Mouse (Mus musculus): Measurements from ENCODE around the gene Mtch2. TPM values are rescaled to one million over a fixed set of nuclear protein-coding genes. Genes with fewer than 3 reads are reported as not detected.
"Not testable (repeated sequence)": the region's sequence is repeated elsewhere in the genome, so short reads cannot be mapped to it uniquely, and the experiment has no call there.

Mtch2 gene
- polyA plus RNA-seq, 1 experiment from 2014 or later, result 207 TPM

DNA sequence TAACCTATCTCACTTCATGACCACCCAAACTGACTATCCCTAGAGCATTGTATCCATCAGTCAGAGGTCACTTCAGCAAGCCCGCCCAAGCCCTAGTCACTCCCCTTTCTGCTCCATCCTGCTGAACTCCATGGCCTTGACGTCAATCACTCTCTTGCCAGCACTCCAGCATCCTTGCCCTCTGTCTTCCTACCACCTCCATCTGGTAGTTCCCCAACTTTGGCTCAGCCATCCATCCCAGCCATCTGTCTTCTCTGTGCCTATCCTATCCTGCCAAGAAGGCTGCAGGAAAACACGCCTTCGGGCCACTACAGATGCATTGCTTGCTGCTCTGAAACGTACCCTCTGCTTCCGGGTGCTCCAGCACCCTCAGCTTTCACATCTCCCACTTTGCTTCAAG lies 23.2 kb upstream of the Mtch2 start:
- no peak overlapping the region for H3K27ac ChIP-seq (replicated peaks; ENCODE audit: low read depth, low read length)
- no peak overlapping the region for H3K4me2 ChIP-seq (ENCODE audit: low read depth, low read length)
- H3K36me3 ChIP-seq (ENCODE audit: control insufficient read depth, insufficient read depth, low read length), result no peaks in the 10 kb centered on the region
- no peaks in the 10 kb centered on the region for H3K9me3 ChIP-seq (ENCODE audit: control insufficient read depth, low read length)
- no peaks in the 10 kb centered on the region for H3K4me1 ChIP-seq (ENCODE audit: control insufficient read depth, insufficient read depth, low read length)
- H3K9ac ChIP-seq (ENCODE audit: low read depth, low read length), result no peak overlapping the region
- no peaks in the 10 kb centered on the region for H3K27me3 ChIP-seq (replicated peaks; ENCODE audit: control insufficient read depth, insufficient read depth, low read length)
- 80% methylated on average over 6 of the region's 6 CpGs for WGBS
- H3K4me3 ChIP-seq (ENCODE audit: low read depth, low read length), result no peak overlapping the region
- no peak for DNase-seq (ENCODE audit: low spot score)
- ATAC-seq (ENCODE audit: low read depth), result no peak

DNA sequence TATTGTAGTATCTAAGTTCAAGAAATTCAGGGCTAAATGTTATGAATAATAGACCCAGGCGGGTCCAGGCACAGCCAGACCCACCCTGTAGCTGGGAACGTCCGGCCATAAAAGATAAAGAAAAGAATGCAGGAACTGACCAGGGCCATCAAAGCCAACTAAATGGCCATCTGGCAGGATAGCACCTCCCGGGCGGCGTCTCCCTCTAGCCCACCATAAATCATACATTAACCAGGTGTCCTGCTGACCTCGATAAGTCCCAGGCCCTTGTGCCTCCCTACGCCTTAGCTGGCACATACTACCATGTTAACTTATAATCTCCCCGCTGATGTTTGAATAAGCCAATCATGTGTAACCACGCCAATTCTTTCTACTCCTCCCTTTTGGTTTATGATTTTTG lies 22.4 kb upstream of the Mtch2 start:
- not testable (repeated sequence) for H3K9ac ChIP-seq (ENCODE audit: low read depth, low read length); H3K9me3 ChIP-seq (ENCODE audit: control insufficient read depth, low read length); H3K36me3 ChIP-seq (ENCODE audit: control insufficient read depth, insufficient read depth, low read length); H3K4me1 ChIP-seq (ENCODE audit: control insufficient read depth, insufficient read depth, low read length); ATAC-seq (ENCODE audit: low read depth); H3K27me3 ChIP-seq (replicated peaks; ENCODE audit: control insufficient read depth, insufficient read depth, low read length); H3K4me2 ChIP-seq (ENCODE audit: low read depth, low read length); DNase-seq (ENCODE audit: low spot score); H3K4me3 ChIP-seq (ENCODE audit: low read depth, low read length); H3K27ac ChIP-seq (replicated peaks; ENCODE audit: low read depth, low read length)
- 90% methylated on average over 10 of the region's 10 CpGs for WGBS

DNA sequence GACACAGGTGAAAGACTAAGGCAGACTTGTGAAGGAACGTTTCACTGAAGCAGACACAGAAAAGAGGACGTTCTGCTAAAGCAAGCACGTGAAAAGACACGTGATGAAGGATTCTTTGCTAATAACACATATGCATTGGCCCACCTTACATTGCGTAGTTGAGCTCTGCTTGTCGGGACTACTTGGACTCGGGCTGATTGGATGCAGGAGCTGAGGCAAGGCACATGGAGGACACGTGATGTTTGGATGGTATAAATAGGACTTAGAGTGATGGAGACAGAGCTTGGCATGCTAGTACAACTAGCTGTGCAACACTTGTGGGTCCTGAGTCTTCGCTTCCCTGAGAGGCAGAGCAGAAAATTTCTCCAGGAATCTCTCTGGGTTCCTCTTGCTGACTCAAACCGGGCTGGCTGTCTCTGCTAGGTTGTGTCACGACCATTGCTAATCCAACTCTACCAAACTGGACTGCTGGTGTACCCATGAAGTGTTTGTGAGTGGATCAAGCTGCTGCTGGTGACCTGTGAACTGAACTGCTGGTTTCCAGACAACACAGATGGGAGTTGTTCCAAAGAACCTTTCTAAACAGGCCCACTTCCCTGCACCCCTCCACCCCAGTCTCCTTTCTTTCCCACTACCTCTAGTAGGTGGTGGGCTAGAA lies 21.3 kb upstream of the Mtch2 start:
- WGBS, result 83% methylated on average over 11 of the region's 11 CpGs
- no peak for DNase-seq (ENCODE audit: low spot score)
- Histone ChIP-seq H3K27ac (replicated peaks; ENCODE audit: low read depth, low read length) (no peak overlapping the region), H3K4me1 (ENCODE audit: control insufficient read depth, insufficient read depth, low read length) (no peaks in the 10 kb centered on the region), H3K4me3 (ENCODE audit: low read depth, low read length) (no peak overlapping the region), H3K9ac (ENCODE audit: low read depth, low read length) (no peak overlapping the region), H3K9me3 (ENCODE audit: control insufficient read depth, low read length) (no peaks in the 10 kb centered on the region), H3K4me2 (ENCODE audit: low read depth, low read length) (no peak overlapping the region), H3K36me3 (ENCODE audit: control insufficient read depth, insufficient read depth, low read length) (no peaks in the 10 kb centered on the region), H3K27me3 (replicated peaks; ENCODE audit: control insufficient read depth, insufficient read depth, low read length) (no peaks in the 10 kb centered on the region)
- no peak for ATAC-seq (ENCODE audit: low read depth)

DNA sequence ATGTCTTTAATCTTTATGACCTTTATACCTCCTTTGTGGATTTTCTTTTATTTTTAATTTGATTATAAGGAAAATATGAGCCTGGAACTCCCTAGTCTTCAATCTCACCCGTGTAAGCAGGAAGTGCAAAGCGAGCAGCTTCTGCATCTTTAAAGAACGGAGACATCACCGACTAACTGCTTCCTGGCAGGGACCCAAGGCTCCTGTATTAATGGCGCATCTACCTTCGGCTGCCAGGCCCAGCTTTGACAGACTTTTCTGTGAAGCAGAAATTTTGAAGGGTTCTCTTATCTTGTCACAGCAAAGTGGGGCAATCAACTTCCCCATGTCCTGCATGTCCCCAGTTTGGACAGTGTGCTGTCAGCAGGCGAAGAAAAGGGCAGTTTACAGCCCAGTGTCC lies 18.2 kb upstream of the Mtch2 start:
- Histone ChIP-seq H3K4me1 (ENCODE audit: control insufficient read depth, insufficient read depth, low read length) (no peaks in the 10 kb centered on the region), H3K27ac (replicated peaks; ENCODE audit: low read depth, low read length) (no peak overlapping the region), H3K4me3 (ENCODE audit: low read depth, low read length) (no peak overlapping the region), H3K4me2 (ENCODE audit: low read depth, low read length) (no peak overlapping the region), H3K9ac (ENCODE audit: low read depth, low read length) (no peak overlapping the region), H3K27me3 (replicated peaks; ENCODE audit: control insufficient read depth, insufficient read depth, low read length) (no peaks in the 10 kb centered on the region), H3K36me3 (ENCODE audit: control insufficient read depth, insufficient read depth, low read length) (no peaks in the 10 kb centered on the region), H3K9me3 (ENCODE audit: control insufficient read depth, low read length) (no peaks in the 10 kb centered on the region)
- WGBS, result 61% methylated on average over 7 of the region's 7 CpGs
- no peak for ATAC-seq (ENCODE audit: low read depth)
- DNase-seq (ENCODE audit: low spot score), result no peak

DNA sequence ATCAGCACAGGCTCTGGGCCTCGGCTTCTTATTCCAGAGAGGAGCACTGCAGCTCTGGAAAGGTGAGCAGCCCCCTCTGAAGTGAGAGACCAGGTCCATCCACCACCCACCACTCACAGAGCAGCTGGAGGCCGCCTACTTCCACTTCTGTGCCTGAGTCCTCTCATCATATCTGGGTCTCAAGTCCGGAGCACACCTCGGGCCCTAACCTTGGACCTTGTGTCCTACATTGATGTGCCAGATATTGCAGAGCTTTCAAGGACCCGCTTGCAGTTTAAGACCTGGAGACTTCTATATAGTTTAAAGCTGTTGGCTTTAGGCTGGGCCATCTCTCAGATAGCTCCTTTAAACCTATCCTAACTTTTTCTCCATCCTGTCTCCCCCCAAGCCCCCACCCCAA lies 13.5 kb upstream of the Mtch2 start:
- H3K4me3 ChIP-seq (ENCODE audit: low read depth, low read length), result no peak overlapping the region
- H3K27me3 ChIP-seq (replicated peaks; ENCODE audit: control insufficient read depth, insufficient read depth, low read length), result no peaks in the 10 kb centered on the region
- DNase-seq (ENCODE audit: low spot score) (no peak), ATAC-seq (ENCODE audit: low read depth) (no peak)
- H3K9me3 ChIP-seq (ENCODE audit: control insufficient read depth, low read length), result no peaks in the 10 kb centered on the region
- no peak overlapping the region for H3K4me2 ChIP-seq (ENCODE audit: low read depth, low read length)
- H3K27ac ChIP-seq (replicated peaks; ENCODE audit: low read depth, low read length), result no peak overlapping the region
- no peaks in the 10 kb centered on the region for H3K36me3 ChIP-seq (ENCODE audit: control insufficient read depth, insufficient read depth, low read length)
- no peaks in the 10 kb centered on the region for H3K4me1 ChIP-seq (ENCODE audit: control insufficient read depth, insufficient read depth, low read length)
- WGBS, result 81% methylated on average over 5 of the region's 5 CpGs
- no peak overlapping the region for H3K9ac ChIP-seq (ENCODE audit: low read depth, low read length)

DNA sequence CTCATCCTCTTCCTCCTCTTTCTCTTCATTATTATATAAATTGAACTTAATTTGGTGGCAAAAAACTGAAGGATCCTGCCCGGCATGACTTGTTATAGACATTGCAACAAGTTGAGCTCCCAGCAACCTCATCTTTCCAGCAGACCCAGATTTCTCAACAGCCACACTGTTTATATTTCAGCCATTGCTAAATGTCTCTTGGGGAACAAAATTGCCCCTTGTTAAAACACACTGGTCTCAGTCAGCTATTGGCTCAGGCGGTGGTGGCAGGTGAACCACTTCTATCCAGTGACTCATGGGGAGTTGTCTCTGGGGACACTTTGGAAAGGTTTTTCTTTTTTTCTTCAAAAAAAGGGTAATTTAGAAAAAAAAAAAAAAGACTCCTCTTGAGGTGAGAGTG lies 8.3 kb upstream of the Mtch2 start:
- DNase-seq (ENCODE audit: low spot score) (peak; percentile 4), ATAC-seq (ENCODE audit: low read depth) (no peak)
- Histone ChIP-seq H3K4me3 (ENCODE audit: low read depth, low read length) (no peak overlapping the region), H3K4me1 (ENCODE audit: control insufficient read depth, insufficient read depth, low read length) (no peaks in the 10 kb centered on the region), H3K9ac (ENCODE audit: low read depth, low read length) (no peak overlapping the region), H3K4me2 (ENCODE audit: low read depth, low read length) (no peak overlapping the region), H3K36me3 (ENCODE audit: control insufficient read depth, insufficient read depth, low read length) (no peaks in the 10 kb centered on the region), H3K9me3 (ENCODE audit: control insufficient read depth, low read length) (no peaks in the 10 kb centered on the region), H3K27ac (replicated peaks; ENCODE audit: low read depth, low read length) (no peak overlapping the region), H3K27me3 (replicated peaks; ENCODE audit: control insufficient read depth, insufficient read depth, low read length) (no peaks in the 10 kb centered on the region)
- WGBS, result 76% methylated on average over 2 of the region's 2 CpGs

DNA sequence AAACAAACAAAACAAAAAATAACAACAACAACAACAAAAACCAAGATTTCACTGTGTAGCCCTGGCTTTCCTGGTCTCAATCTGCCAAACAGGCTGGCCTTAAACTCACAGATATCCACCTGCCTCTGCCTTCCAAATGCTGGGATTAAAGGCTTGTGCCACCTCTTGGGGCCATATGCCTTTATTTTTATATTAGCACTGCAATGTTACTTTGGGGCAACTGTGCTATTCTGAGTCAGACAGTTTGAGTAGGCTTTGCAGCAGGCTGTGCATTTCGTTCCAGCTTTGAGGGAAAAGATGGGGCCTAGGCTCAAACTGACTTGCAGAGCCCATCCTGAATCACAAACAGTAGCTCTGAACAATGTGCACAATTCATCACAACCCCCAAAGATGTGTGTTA lies 3.3 kb upstream of the Mtch2 start:
- Histone ChIP-seq H3K27me3 (replicated peaks; ENCODE audit: control insufficient read depth, insufficient read depth, low read length) (no peaks in the 10 kb centered on the region), H3K4me1 (ENCODE audit: control insufficient read depth, insufficient read depth, low read length) (peaks cover 9% of the 10 kb centered on the region), H3K36me3 (ENCODE audit: control insufficient read depth, insufficient read depth, low read length) (no peaks in the 10 kb centered on the region), H3K9ac (ENCODE audit: low read depth, low read length) (no peak overlapping the region), H3K4me2 (ENCODE audit: low read depth, low read length) (no peak overlapping the region), H3K27ac (replicated peaks; ENCODE audit: low read depth, low read length) (no peak overlapping the region), H3K9me3 (ENCODE audit: control insufficient read depth, low read length) (no peaks in the 10 kb centered on the region), H3K4me3 (ENCODE audit: low read depth, low read length) (no peak overlapping the region)
- ATAC-seq (ENCODE audit: low read depth), result no peak
- 52% methylated on average over 1 of the region's 1 CpGs for WGBS
- DNase-seq (ENCODE audit: low spot score), result no peak

DNA sequence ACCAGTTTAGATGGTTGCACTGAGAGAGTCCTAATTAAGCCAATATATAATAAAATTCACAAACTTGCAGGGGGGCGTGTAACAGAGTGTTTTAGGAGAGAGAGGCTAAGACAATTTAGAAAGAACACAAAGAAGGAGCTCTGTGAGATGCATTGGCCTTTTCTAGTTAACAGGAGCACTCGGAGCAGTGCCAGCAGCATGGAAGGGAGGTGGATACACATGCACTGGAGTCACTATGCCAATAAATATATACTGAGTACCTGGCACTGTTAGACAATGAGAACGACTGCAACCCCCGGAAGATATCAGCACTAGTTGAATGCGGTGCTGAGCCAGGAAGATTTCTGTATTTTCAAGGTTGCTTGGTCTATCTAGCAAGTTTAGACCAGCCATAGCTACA lies 2.7 kb upstream of the Mtch2 start:
- 75% methylated on average over 5 of the region's 5 CpGs for WGBS
- peaks cover 3% of the 10 kb centered on the region; the same call in 1 of the 2 replicates for H3K36me3 ChIP-seq (ENCODE audit: control insufficient read depth, insufficient read depth, low read length)
- H3K4me3 ChIP-seq (ENCODE audit: low read depth, low read length), result no peak overlapping the region
- ATAC-seq (ENCODE audit: low read depth) (no peak), DNase-seq (ENCODE audit: low spot score) (no peak)
- no peaks in the 10 kb centered on the region for H3K9me3 ChIP-seq (ENCODE audit: control insufficient read depth, low read length)
- H3K4me2 ChIP-seq (ENCODE audit: low read depth, low read length), result no peak overlapping the region
- no peak overlapping the region for H3K27ac ChIP-seq (replicated peaks; ENCODE audit: low read depth, low read length)
- H3K27me3 ChIP-seq (replicated peaks; ENCODE audit: control insufficient read depth, insufficient read depth, low read length), result no peaks in the 10 kb centered on the region
- H3K9ac ChIP-seq (ENCODE audit: low read depth, low read length), result no peak overlapping the region
- H3K4me1 ChIP-seq (ENCODE audit: control insufficient read depth, insufficient read depth, low read length), result peaks cover 13% of the 10 kb centered on the region

DNA sequence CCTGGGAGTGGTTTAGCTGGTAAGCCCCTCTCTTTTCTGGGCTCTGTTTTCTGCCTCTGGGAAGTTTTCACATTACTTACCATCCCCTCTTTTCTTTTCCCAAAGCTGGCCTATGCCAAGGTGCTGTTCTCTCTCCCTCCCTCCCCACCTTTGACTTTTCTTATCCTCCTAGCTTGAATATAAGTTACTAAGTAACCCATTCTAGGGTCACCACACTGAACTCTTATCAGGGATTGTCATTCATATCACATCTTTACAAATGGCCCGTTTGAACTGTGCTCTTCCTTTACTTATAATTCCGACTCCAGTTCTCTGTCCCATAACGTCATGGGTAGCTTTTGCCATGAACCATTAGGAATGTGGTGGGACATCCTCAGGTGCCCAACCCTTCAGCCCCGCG lies 1.7 kb upstream of the Mtch2 start:
- Histone ChIP-seq H3K9me3 (ENCODE audit: control insufficient read depth, low read length) (no peaks in the 10 kb centered on the region), H3K4me3 (ENCODE audit: low read depth, low read length) (no peak overlapping the region), H3K36me3 (ENCODE audit: control insufficient read depth, insufficient read depth, low read length) (peaks cover 12% of the 10 kb centered on the region), H3K9ac (ENCODE audit: low read depth, low read length) (no peak overlapping the region), H3K27me3 (replicated peaks; ENCODE audit: control insufficient read depth, insufficient read depth, low read length) (no peaks in the 10 kb centered on the region), H3K4me1 (ENCODE audit: control insufficient read depth, insufficient read depth, low read length) (peaks cover 13% of the 10 kb centered on the region), H3K4me2 (ENCODE audit: low read depth, low read length) (no peak overlapping the region), H3K27ac (replicated peaks; ENCODE audit: low read depth, low read length) (no peak overlapping the region)
- DNase-seq (ENCODE audit: low spot score) (no peak), ATAC-seq (ENCODE audit: low read depth) (no peak)
- WGBS, result 74% methylated on average over 5 of the region's 5 CpGs

Data from embryonic facial prominence, embryonic 14.5 days (tissue).